Mouse (Mus musculus) testis, adult 2 months (tissue): ENCODE measurements around the gene Apoo.

Experiments used
- CTCF ChIP-seq: fragments of 200-500 bp; IDR thresholded peaks from 2 replicates; pipeline ENCODE4 v1.5.1; 2012; ENCODE audit warnings: low read depth, mild to moderate bottlenecking, inconsistent platforms, low read length, moderate library complexity; ENCODE audit not compliant: control insufficient read depth, insufficient read depth, insufficient replicate concordance
- POLR2A ChIP-seq: fragments of 200-500 bp; IDR thresholded peaks from 2 replicates; pipeline ENCODE4 v1.6.1; 2012; ENCODE audit warnings: low read depth, mild to moderate bottlenecking, inconsistent platforms, low read length, moderate library complexity; ENCODE audit not compliant: control insufficient read depth

GRCm38 (mm10) chrX:94365381-94365925 lies 1.5 kb upstream of the Apoo start:
- TF ChIP-seq CTCF (no peak), POLR2A (no peak)
